Mouse (Mus musculus) forebrain, embryonic 11.5 days (tissue): ENCODE measurements around the gene Tmem108. TPM values are rescaled to one million over a fixed set of nuclear protein-coding genes. Genes with fewer than 3 reads are reported as not detected.

ENCODE experiments used
- ATAC-seq: fragments of 200-750 bp; cut with Nextera tagmentation; replicated peaks from 2 replicates; pipeline ENCODE4 v1.8.0; 2017; ENCODE audit warnings: moderate TSS enrichment; ENCODE audit not compliant: low FRiP score
- DNase-seq: peaks from one replicate; pipeline ENCODE4 v3.0.0-alpha.2; 2017; ENCODE audit warnings: low spot score
- H3K27ac ChIP-seq: fragments of 300-500 bp; sonication (generic); 2 replicates; pipeline ENCODE4 v1.5.1; 2014; ENCODE audit warnings: low read depth, low read length
- H3K27me3 ChIP-seq: fragments of 300-500 bp; sonication (generic); 2 replicates; pipeline ENCODE4 v1.6.1; 2014; ENCODE audit warnings: mild to moderate bottlenecking, low read length, mixed read lengths; ENCODE audit not compliant: control insufficient read depth, insufficient read depth
- H3K36me3 ChIP-seq: fragments of 300-500 bp; sonication (generic); 2 replicates; pipeline ENCODE4 v1.6.1; 2014; ENCODE audit warnings: mild to moderate bottlenecking, low read length, moderate library complexity, mixed read lengths; ENCODE audit not compliant: control insufficient read depth, insufficient read depth
- H3K4me1 ChIP-seq: fragments of 300-500 bp; sonication (generic); replicated peaks from 2 replicates; pipeline ENCODE4 v1.6.1; 2014; ENCODE audit warnings: low read length, mixed read lengths; ENCODE audit not compliant: control insufficient read depth, insufficient read depth
- H3K4me2 ChIP-seq: fragments of 300-500 bp; sonication (generic); 2 replicates; pipeline ENCODE4 v1.6.1; 2014; ENCODE audit warnings: low read depth, mild to moderate bottlenecking, low read length, moderate library complexity, mixed read lengths; ENCODE audit not compliant: severe bottlenecking
- H3K4me3 ChIP-seq: fragments of 300-500 bp; sonication (generic); 2 replicates; pipeline ENCODE4 v1.5.1; 2014; ENCODE audit warnings: low read depth, low read length
- H3K9ac ChIP-seq: fragments of 300-500 bp; sonication (generic); 2 replicates; pipeline ENCODE4 v1.6.1; 2014; ENCODE audit warnings: low read length
- H3K9me3 ChIP-seq: fragments of 300-500 bp; sonication (generic); 2 replicates; pipeline ENCODE4 v1.6.1; 2016; ENCODE audit warnings: low read length, mixed read lengths; ENCODE audit not compliant: control insufficient read depth
- WGBS: fragments of 180-500 bp; shearing (Covaris S2); extraction: QIAGEN DNeasy Blood & Tissue Kit; methylation state at CpG from one replicate; pipeline ENCODE4 v1.1.7; 2014; 5-methylcytosine and 5-hydroxymethylcytosine counted together
- polyA plus RNA-seq: library from polyadenylated mRNA; unstranded; fragments of >200 nt; fragmentation: Nextera tagmentation; extraction: Ambion mirVana; gene quantifications from 2 replicates; pipeline ENCODE4 v1.2.1, GENCODE M21; 2014

Tmem108 gene
- polyA plus RNA-seq, 1 experiment from 2014 or later = 27.2 TPM

DNA sequence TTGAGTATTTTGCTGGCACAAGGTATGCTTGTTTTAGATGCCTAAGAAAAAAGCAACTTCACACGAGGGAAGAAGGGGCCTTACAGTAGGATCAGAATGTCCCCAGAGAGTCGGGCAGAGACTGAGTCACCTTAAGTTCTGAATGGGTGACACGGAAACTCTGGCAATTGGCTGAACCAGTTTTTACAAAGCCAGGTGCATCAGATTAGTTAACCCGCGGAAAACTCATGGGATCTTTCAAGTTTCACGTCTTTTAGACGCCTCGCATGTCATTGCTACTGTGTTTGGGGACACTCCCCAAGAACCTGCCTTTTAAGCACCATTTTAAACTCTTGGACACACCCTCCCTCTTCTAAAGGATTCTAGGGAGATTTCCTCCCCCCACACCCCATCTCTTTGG is 1.3 kb downstream of the Tmem108 start:
- no peak for ATAC-seq
- H3K4me1 ChIP-seq = no peaks in the 10 kb centered on the region; the same call in 1 of the 2 replicates
- peak overlapping the region; percentile 83; the same call in 1 of the 2 replicates for H3K4me2 ChIP-seq
- peak overlapping the region; percentile 58 for H3K4me3 ChIP-seq
- H3K9me3 ChIP-seq = no peaks in the 10 kb centered on the region
- H3K36me3 ChIP-seq = no peaks in the 10 kb centered on the region
- WGBS = 21% methylated on average over 8 of the region's 8 CpGs
- peaks cover 14% of the 10 kb centered on the region for H3K27me3 ChIP-seq
- no peak overlapping the region for H3K27ac ChIP-seq
- no peak overlapping the region for H3K9ac ChIP-seq
- no peak for DNase-seq

- Histone ChIP-seq H3K4me2 (peak overlapping the region; percentile 34; the same call in 1 of the 2 replicates), H3K36me3 (no peaks in the 10 kb centered on the region), H3K27me3 (peaks cover 14% of the 10 kb centered on the region), H3K9ac (no peak overlapping the region), H3K4me3 (no peak overlapping the region; the same call in 1 of the 2 replicates), H3K27ac (no peak overlapping the region), H3K4me1 (no peaks in the 10 kb centered on the region; the same call in 1 of the 2 replicates), H3K9me3 (no peaks in the 10 kb centered on the region)
- DNase-seq (no peak), ATAC-seq (no peak)
- 60% methylated on average over 9 of the region's 9 CpGs for WGBS
Observed at GRCm38 (mm10) chr9:103759829-103760228, 1.8 kb downstream of the Tmem108 start.

GRCm38 (mm10) chr9:103758930-103759695 is 2.5 kb downstream of the Tmem108 start:
- peak overlapping the region; percentile 34 for H3K4me2 ChIP-seq
- H3K4me1 ChIP-seq = no peaks in the 10 kb centered on the region; the same call in 1 of the 2 replicates
- no peak overlapping the region for H3K27ac ChIP-seq
- no peak overlapping the region for H3K9ac ChIP-seq
- peak; percentile 83 for DNase-seq
- peak overlapping the region; percentile 3; the same call in 1 of the 2 replicates for H3K4me3 ChIP-seq
- WGBS = 15% methylated on average over 20 of the region's 20 CpGs
- no peaks in the 10 kb centered on the region for H3K9me3 ChIP-seq
- H3K27me3 ChIP-seq = peaks cover 14% of the 10 kb centered on the region
- no peaks in the 10 kb centered on the region for H3K36me3 ChIP-seq
- ATAC-seq = 0 out of 2 replicates have a peak, but pooled peaks have one; percentile 19

GRCm38 (mm10) chr9:103758246-103758645 is 3.4 kb downstream of the Tmem108 start:
- Histone ChIP-seq H3K4me2 (no peak overlapping the region), H3K9ac (no peak overlapping the region)
- ATAC-seq = no peak

GRCm38 (mm10) chr9:103752618-103753017 is 9.0 kb downstream of the Tmem108 start:
- 94% methylated on average over 10 of the region's 10 CpGs for WGBS
- no peak for ATAC-seq

More at GRCm38 (mm10) chr9:103758246-103758645, 3.4 kb downstream of the Tmem108 start:
- 79% methylated on average over 7 of the region's 7 CpGs for WGBS
- Histone ChIP-seq H3K9me3 (no peaks in the 10 kb centered on the region), H3K27ac (no peak overlapping the region), H3K4me3 (no peak overlapping the region), H3K4me1 (no peaks in the 10 kb centered on the region; the same call in 1 of the 2 replicates), H3K36me3 (no peaks in the 10 kb centered on the region), H3K27me3 (peaks cover 14% of the 10 kb centered on the region)
- DNase-seq = no peak

GRCm38 (mm10) chr9:103751568-103751967 is 10.1 kb downstream of the Tmem108 start:
- H3K4me1 ChIP-seq = no peaks in the 10 kb centered on the region
- H3K36me3 ChIP-seq = no peaks in the 10 kb centered on the region
- DNase-seq (no peak), ATAC-seq (no peak)
- no peak overlapping the region for H3K4me3 ChIP-seq
- no peaks in the 10 kb centered on the region for H3K27me3 ChIP-seq
- H3K9ac ChIP-seq = no peak overlapping the region
- H3K27ac ChIP-seq = no peak overlapping the region
- 66% methylated on average over 9 of the region's 9 CpGs for WGBS
- H3K4me2 ChIP-seq = no peak overlapping the region
- no peaks in the 10 kb centered on the region for H3K9me3 ChIP-seq

More at GRCm38 (mm10) chr9:103752618-103753017, 9.0 kb downstream of the Tmem108 start:
- H3K27ac ChIP-seq = no peak overlapping the region
- no peak overlapping the region for H3K9ac ChIP-seq
- no peaks in the 10 kb centered on the region for H3K36me3 ChIP-seq
- no peaks in the 10 kb centered on the region for H3K4me1 ChIP-seq
- no peaks in the 10 kb centered on the region for H3K27me3 ChIP-seq
- H3K4me2 ChIP-seq = no peak overlapping the region
- no peaks in the 10 kb centered on the region for H3K9me3 ChIP-seq
- no peak for DNase-seq
- H3K4me3 ChIP-seq = no peak overlapping the region

DNA sequence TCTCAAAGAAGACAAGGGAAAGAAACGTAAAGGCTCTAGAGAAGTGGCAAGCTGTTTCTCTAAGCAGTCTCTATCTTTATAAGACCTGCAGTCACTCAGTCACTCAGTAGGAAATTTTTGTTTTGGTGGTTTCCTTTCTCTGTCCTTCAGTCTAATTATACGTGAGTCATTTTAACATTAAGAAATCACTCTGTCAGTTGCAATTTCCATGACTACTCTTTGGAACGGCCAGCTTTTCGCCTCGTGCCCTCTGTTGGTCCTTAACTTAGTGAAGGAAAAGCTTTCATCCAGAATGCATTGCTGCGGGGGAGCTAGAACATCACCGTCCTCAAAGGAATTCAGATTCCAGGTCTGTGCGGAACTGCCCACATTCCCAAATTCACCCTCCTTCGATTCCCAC is 11.1 kb downstream of the Tmem108 start:
- Histone ChIP-seq H3K9ac (no peak overlapping the region), H3K9me3 (no peaks in the 10 kb centered on the region), H3K36me3 (no peaks in the 10 kb centered on the region), H3K4me3 (no peak overlapping the region), H3K27ac (no peak overlapping the region), H3K27me3 (no peaks in the 10 kb centered on the region), H3K4me1 (no peaks in the 10 kb centered on the region), H3K4me2 (no peak overlapping the region)
- ATAC-seq (no peak), DNase-seq (no peak)
- 89% methylated on average over 9 of the region's 9 CpGs for WGBS

GRCm38 (mm10) chr9:103746598-103746997 is 15.0 kb downstream of the Tmem108 start:
- no peaks in the 10 kb centered on the region for H3K9me3 ChIP-seq
- H3K27me3 ChIP-seq = no peaks in the 10 kb centered on the region
- H3K4me3 ChIP-seq = no peak overlapping the region
- 86% methylated on average over 5 of the region's 5 CpGs for WGBS
- no peak for ATAC-seq
- H3K9ac ChIP-seq = no peak overlapping the region
- no peak overlapping the region for H3K27ac ChIP-seq
- H3K36me3 ChIP-seq = no peaks in the 10 kb centered on the region
- no peak for DNase-seq
- no peak overlapping the region for H3K4me2 ChIP-seq
- H3K4me1 ChIP-seq = no peaks in the 10 kb centered on the region
